Mouse (Mus musculus): ENCODE data around the gene Exosc5. TPM values are rescaled to one million over a fixed set of nuclear protein-coding genes. Genes with fewer than 3 reads are reported as not detected.

Exosc5 gene
- 59.4 to 78.7 TPM (median 71.0 TPM) in 4 replicates for total RNA-seq (2023)

GRCm38 (mm10) chr7:25658657-25659472 lies at the start of gene Exosc5, which contains the start of gene Bckdha:
Gene Exosc5 (plus strand): TSS chr7:25659164.
Gene Bckdha (minus strand): TSS chr7:25658981.

GRCm38 (mm10) chr7:25615706-25616011 lies 43.3 kb upstream of the Exosc5 start, which contains the start of gene Erich4:
Gene Erich4 (minus strand): TSS chr7:25615892.

GRCm38 (mm10) chr7:25618865-25619721 lies 39.9 kb upstream of the Exosc5 start, which contains the start of gene Dmac2:
Gene Dmac2 (plus strand): TSS chr7:25619414.

GRCm38 (mm10) chr7:25626509-25627430 lies 32.2 kb upstream of the Exosc5 start, which contains the start of gene B3gnt8:
Gene B3gnt8 (plus strand): TSS chr7:25626654.

GRCm38 (mm10) chr7:25674719-25675300 lies 15.8 kb downstream of the Exosc5 start, which contains the start of gene Tmem91:
Gene Tmem91 (minus strand): TSS chr7:25675166.

GRCm38 (mm10) chr7:25680514-25681258 lies 21.7 kb downstream of the Exosc5 start, which contains the start of gene B9d2:
Gene B9d2 (plus strand): TSS chr7:25680780.

GRCm38 (mm10) chr7:25686680-25687531 lies 27.9 kb downstream of the Exosc5 start, which contains the start of gene Tgfb1:
Gene Tgfb1 (plus strand): TSS chr7:25687002.

GRCm38 (mm10) chr7:25718788-25719417 lies 59.9 kb downstream of the Exosc5 start, which contains the start of gene Ccdc97:
Gene Ccdc97 (minus strand): TSS chr7:25719088.

Other genes starting within 250 kb of the Exosc5 start
- gene Cxcl17, start 246.3 kb upstream of the Exosc5 start, total RNA-seq (2023): not detected in 4 replicates
- 42.2 to 47.3 TPM (median 44.1 TPM) in 4 replicates for gene Ceacam1, start 181.6 kb upstream of the Exosc5 start, total RNA-seq (2023)
- 8.2 to 9.3 TPM (median 8.7 TPM) in 4 replicates for gene Ceacam2, start 119.3 kb upstream of the Exosc5 start, total RNA-seq (2023)
- gene Erich4, start 43.3 kb upstream of the Exosc5 start, total RNA-seq (2023): not detected in 4 replicates
- gene Dmac2, start 39.8 kb upstream of the Exosc5 start, total RNA-seq (2023): 84.1 to 109 TPM (median 97.4 TPM) in 4 replicates
- gene B3gnt8, start 32.5 kb upstream of the Exosc5 start, total RNA-seq (2023): 25.0 to 35.4 TPM (median 32.0 TPM) in 4 replicates
- 38.2 to 60.5 TPM (median 45.8 TPM) in 4 replicates for gene Bckdha, start 183 bp upstream of the Exosc5 start, total RNA-seq (2023)
- gene Tmem91, start 16.0 kb downstream of the Exosc5 start, total RNA-seq (2023): 0.66 to 1.9 TPM in 2 of 4 replicates, not detected in the others
- gene B9d2, start 21.6 kb downstream of the Exosc5 start, total RNA-seq (2023): 48.3 to 59.9 TPM (median 52.5 TPM) in 4 replicates
- gene Tgfb1, start 27.8 kb downstream of the Exosc5 start, total RNA-seq (2023): 295 to 306 TPM (median 301 TPM) in 4 replicates
- gene Ccdc97, start 59.9 kb downstream of the Exosc5 start, total RNA-seq (2023): 87.8 to 110 TPM (median 97.9 TPM) in 4 replicates
- gene Hnrnpul1, start 95.6 kb downstream of the Exosc5 start, total RNA-seq (2023): 214 to 224 TPM (median 219 TPM) in 4 replicates
- 5.7 to 12.4 TPM (median 6.8 TPM) in 4 replicates for gene Axl, start 129.5 kb downstream of the Exosc5 start, total RNA-seq (2023)
- gene Cyp2s1, start 157.7 kb downstream of the Exosc5 start, total RNA-seq (2023): 0.20 TPM in 1 of 4 replicates, not detected in the others
- not detected in 4 replicates for gene Cyp2b10, start 238.5 kb downstream of the Exosc5 start, total RNA-seq (2023)

All from B cell, adult 62 days (primary cell).